ENCODE assay signal across 8 mouse cellular contexts in genomic region chr5:38787851-38788520, GRCm38 (mm10).
DNase-seq lines count a peak whose midpoint lies in the region; ATAC-seq lines count a peak whose summit lies in the region.

No protein-coding gene starts in this region.

- no peak overlapping the region for H3K9ac ChIP-seq in heart, embryonic 13.5 days
- no peak overlapping the region for H3K9ac ChIP-seq in stomach, embryonic 14.5 days (replicated peaks; ENCODE audit: low read depth, low read length)

- 16% methylated on average over 15 of the region's 15 CpGs for WGBS in heart, embryonic 13.5 days
- 28% methylated on average over 15 of the region's 15 CpGs for WGBS in stomach, embryonic 14.5 days

- no peaks in the 10 kb centered on the region for H3K36me3 ChIP-seq in heart, embryonic 13.5 days
- no peaks in the 10 kb centered on the region for H3K36me3 ChIP-seq in stomach, embryonic 14.5 days (ENCODE audit: control insufficient read depth, insufficient read depth, low read length)

- peak; percentile 27 for DNase-seq in lung, postnatal 10 days
- DNase-seq in lung, postnatal 14 days = no peak
- peak; percentile 14 to 30 for DNase-seq in left cerebral cortex, postnatal 10 days (ENCODE audit: extremely low spot score in 1 of 2, low spot score in 2 of 2)
- no peak for DNase-seq in T-cell, adult 2 months (ENCODE audit: low spot score)
- no peak for DNase-seq in natural killer cell, adult 2 months (ENCODE audit: low spot score in 2 of 2)

- H3K9me3 ChIP-seq in heart, embryonic 13.5 days = no peaks in the 10 kb centered on the region
- H3K9me3 ChIP-seq in stomach, embryonic 14.5 days (ENCODE audit: control insufficient read depth, low read depth, low read length) = no peaks in the 10 kb centered on the region

- peak overlapping the region; percentile 53 for H3K4me2 ChIP-seq in heart, embryonic 13.5 days
- 0 out of 2 replicates have a peak overlapping the region, but pooled peaks have one; percentile 5 for H3K4me2 ChIP-seq in stomach, embryonic 14.5 days (replicated peaks; ENCODE audit: low read depth, low read length)

- H3K27me3 ChIP-seq in heart, embryonic 13.5 days (replicated peaks) = peaks cover 12% of the 10 kb centered on the region; the same call in 1 of the 2 replicates
- no peaks in the 10 kb centered on the region for H3K27me3 ChIP-seq in stomach, embryonic 14.5 days (ENCODE audit: control insufficient read depth, insufficient read depth, low read length)

- peaks cover 7% of the 10 kb centered on the region for H3K4me1 ChIP-seq in heart, embryonic 13.5 days
- H3K4me1 ChIP-seq in stomach, embryonic 14.5 days (ENCODE audit: control insufficient read depth, insufficient read depth, low read length) = no peaks in the 10 kb centered on the region

- intact Hi-C loops in left cerebral cortex, postnatal 10 days (cut with DNase I) = loop anchor here (10.0 kb wide), 1 partner anchor 1177 kb away; no protein-coding TSS in a partner anchor

- no peak overlapping the region for H3K27ac ChIP-seq in heart, embryonic 13.5 days (replicated peaks)
- no peak overlapping the region for H3K27ac ChIP-seq in stomach, embryonic 14.5 days (ENCODE audit: low read length)

- peak overlapping the region; percentile 21; the same call in 1 of the 2 replicates for H3K4me3 ChIP-seq in heart, embryonic 13.5 days
- no peak overlapping the region for H3K4me3 ChIP-seq in stomach, embryonic 14.5 days (ENCODE audit: low read depth, low read length)

- no peak for ATAC-seq in heart, embryonic 13.5 days (ENCODE audit: extremely low read depth, insufficient number of reproducible peaks, low FRiP score, low TSS enrichment)
- ATAC-seq in stomach, embryonic 14.5 days (ENCODE audit: insufficient number of reproducible peaks, insufficient read depth, low FRiP score, low read depth) = no peak
- no peak for ATAC-seq in megakaryocyte-erythroid progenitor cell, adult 5-6 weeks (replicated peaks; ENCODE audit: low FRiP score, low TSS enrichment, poor library complexity, severe bottlenecking)

Comparison
In these comparisons a context has a peak if more than half of its experiments do, and no peak if none do; other contexts are left out.
1. DNase-seq: peak in lung, postnatal 10 days (single experiment) and left cerebral cortex, postnatal 10 days (2 of 2); none in lung, postnatal 14 days (single experiment), T-cell, adult 2 months (single experiment) and natural killer cell, adult 2 months (0 of 2).